Mouse (Mus musculus) heart, embryonic 14.5 days (tissue): Measurements from ENCODE around the gene Heatr9. TPM values are rescaled to one million over a fixed set of nuclear protein-coding genes. Genes with fewer than 3 reads are reported as not detected.
"Not testable (repeated sequence)": the region's sequence is repeated elsewhere in the genome, so short reads cannot be mapped to it uniquely, and the experiment has no call there.

ENCODE experiments used
- ATAC-seq: fragments of 200-750 bp; cut with Nextera tagmentation; 2 replicates; pipeline ENCODE4 v1.8.0; 2017; ENCODE audit warnings: low read depth, moderate TSS enrichment; ENCODE audit not compliant: insufficient number of reproducible peaks, insufficient read depth, low FRiP score
- H3K27ac ChIP-seq, 2 experiments: fragments of 200-500 bp in 1 of 2; fragments of 300-500 bp in 1 of 2; sonication (generic) in 1 of 2; replicated peaks in 1 of 2; 2 replicates each; pipeline ENCODE4 v1.5.1; 2012 to 2014; ENCODE audit warnings: low read depth in 2 of 2, low read length in 2 of 2, control low read depth in 1 of 2, mild to moderate bottlenecking in 1 of 2, mixed read lengths in 1 of 2; ENCODE audit not compliant: control insufficient read depth in 1 of 2, insufficient read depth in 1 of 2
- H3K27me3 ChIP-seq: fragments of 300-500 bp; sonication (generic); 2 replicates; pipeline ENCODE4 v1.6.1; 2014; ENCODE audit warnings: mild to moderate bottlenecking, low read length, control low read depth; ENCODE audit not compliant: control insufficient read depth, insufficient read depth
- H3K36me3 ChIP-seq: fragments of 300-500 bp; sonication (generic); 2 replicates; pipeline ENCODE4 v1.6.1; 2014; ENCODE audit warnings: mild to moderate bottlenecking, control low read depth, low read length, mixed read lengths; ENCODE audit not compliant: control insufficient read depth, insufficient read depth
- H3K4me1 ChIP-seq, 2 experiments: fragments of 200-500 bp in 1 of 2; fragments of 300-500 bp in 1 of 2; sonication (generic) in 1 of 2; 2 replicates each; pipeline ENCODE4 v1.6.1; 2012 to 2014; ENCODE audit warnings: low read length in 2 of 2, control low read depth in 1 of 2, mixed read lengths in 1 of 2; ENCODE audit not compliant: control insufficient read depth in 2 of 2, insufficient read depth in 2 of 2
- H3K4me2 ChIP-seq: fragments of 300-500 bp; sonication (generic); 2 replicates; pipeline ENCODE4 v1.6.1; 2014; ENCODE audit warnings: mild to moderate bottlenecking, low read length
- H3K4me3 ChIP-seq, 2 experiments: fragments of 200-500 bp in 1 of 2; fragments of 300-500 bp in 1 of 2; sonication (generic) in 1 of 2; 2 replicates each; pipeline ENCODE4 v1.5.1; 2012 to 2014; ENCODE audit warnings: low read length in 2 of 2, mild to moderate bottlenecking in 2 of 2, control low read depth in 1 of 2, low read depth in 1 of 2, moderate library complexity in 1 of 2; ENCODE audit not compliant: control insufficient read depth in 1 of 2, insufficient read depth in 1 of 2
- H3K9ac ChIP-seq: fragments of 300-500 bp; sonication (generic); 2 replicates; pipeline ENCODE4 v1.6.1; 2014; ENCODE audit warnings: mild to moderate bottlenecking, low read length
- H3K9me3 ChIP-seq: fragments of 300-500 bp; sonication (generic); 2 replicates; pipeline ENCODE4 v1.6.1; 2016; ENCODE audit warnings: low read length, control low read depth; ENCODE audit not compliant: control insufficient read depth
- WGBS: fragments of 180-500 bp; shearing (Covaris S2); extraction: QIAGEN DNeasy Blood & Tissue Kit; methylation state at CpG from one replicate; pipeline ENCODE4 v1.1.7; 2014; 5-methylcytosine and 5-hydroxymethylcytosine counted together
- polyA plus RNA-seq: library from polyadenylated mRNA; unstranded; fragments of >200 nt; fragmentation: Nextera tagmentation; extraction: Ambion mirVana; gene quantifications from 2 replicates; pipeline ENCODE4 v1.2.1, GENCODE M21; 2014

Heatr9 gene
- polyA plus RNA-seq, 1 experiment from 2014 or later, result not detected

DNA sequence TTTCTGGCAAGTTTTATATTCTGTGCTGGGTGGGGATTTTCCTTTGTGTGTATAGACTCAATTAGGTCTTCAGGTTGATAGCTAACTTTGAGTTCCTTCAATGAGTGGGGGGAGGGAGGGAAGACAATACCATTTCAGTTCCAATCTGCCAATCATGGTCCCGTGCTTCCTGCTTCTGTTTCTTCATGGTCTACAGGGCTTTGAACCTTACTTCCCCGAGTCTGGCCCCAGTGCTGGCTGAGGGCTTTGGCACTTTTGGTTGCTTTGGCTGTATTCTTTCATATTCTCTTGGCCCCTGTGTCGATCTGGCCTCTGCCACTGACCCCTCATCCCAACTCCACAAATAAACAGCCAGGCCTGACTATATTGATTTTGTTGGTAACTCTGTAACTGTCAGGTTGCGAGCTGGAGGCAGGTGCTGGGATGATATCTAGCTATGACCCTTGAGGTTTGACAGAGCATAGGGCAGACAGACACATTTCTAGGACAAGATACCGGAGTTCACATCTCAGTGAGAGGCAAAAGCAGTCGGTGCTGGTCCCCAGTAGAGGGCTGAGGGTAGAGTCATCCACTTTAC is 40.4 kb upstream of the Heatr9 start:
- no peaks in the 10 kb centered on the region for H3K9me3 ChIP-seq
- WGBS, result 70% methylated on average over 6 of the region's 6 CpGs
- H3K4me2 ChIP-seq, result no peak overlapping the region
- H3K4me3 ChIP-seq, result no peak overlapping the region
- no peaks in the 10 kb centered on the region for H3K27me3 ChIP-seq
- no peaks in the 10 kb centered on the region for H3K36me3 ChIP-seq
- no peak overlapping the region for H3K27ac ChIP-seq
- no peaks in the 10 kb centered on the region for H3K4me1 ChIP-seq
- ATAC-seq, result no peak
- H3K9ac ChIP-seq, result no peak overlapping the region

DNA sequence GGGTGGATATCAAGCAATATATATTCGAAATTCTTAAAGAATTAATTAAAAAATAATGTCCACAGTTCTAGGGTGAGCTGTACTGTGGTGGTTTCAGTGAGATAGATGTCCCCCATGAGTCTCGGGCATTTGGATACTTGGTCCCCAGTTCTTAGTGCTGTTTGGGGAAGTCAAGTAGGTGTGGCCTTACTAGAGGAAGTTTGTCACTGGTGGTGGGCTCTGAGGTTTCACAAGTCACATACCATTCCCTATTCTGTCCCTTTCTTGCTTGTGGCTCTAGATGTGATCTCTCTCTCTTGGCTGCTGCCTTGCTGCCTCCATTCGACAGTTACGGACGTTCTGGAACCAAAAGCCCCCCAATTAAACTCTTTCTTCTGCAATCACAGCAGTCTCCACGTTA is 38.4 kb upstream of the Heatr9 start:
- Histone ChIP-seq H3K27ac (no peak overlapping the region), H3K4me3 (no peak overlapping the region), H3K4me1 (no peaks in the 10 kb centered on the region), H3K9ac (no peak overlapping the region), H3K36me3 (no peaks in the 10 kb centered on the region), H3K4me2 (no peak overlapping the region), H3K9me3 (no peaks in the 10 kb centered on the region), H3K27me3 (no peaks in the 10 kb centered on the region)
- WGBS, result 71% methylated on average over 6 of the region's 6 CpGs
- no peak for ATAC-seq

DNA sequence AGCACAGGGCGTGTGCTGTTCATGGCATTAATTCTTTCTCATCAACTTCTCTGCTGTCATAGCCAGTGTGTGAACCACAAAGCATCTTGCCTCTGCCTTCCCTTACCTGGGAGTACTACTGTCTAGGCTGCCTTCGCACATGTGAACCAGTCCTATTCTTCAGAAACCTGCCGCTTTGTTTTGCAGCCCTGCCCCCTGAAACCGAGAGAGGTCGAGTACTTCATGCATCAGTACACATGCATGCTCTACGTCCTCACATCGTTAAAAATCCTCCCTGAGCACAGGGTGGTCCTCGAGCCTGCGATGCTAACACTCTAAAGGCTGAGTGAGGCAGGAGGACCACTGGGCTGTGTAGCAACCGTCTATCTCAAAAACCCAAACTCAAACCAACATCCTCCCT is 35.1 kb upstream of the Heatr9 start:
- no peak for ATAC-seq
- 78% methylated on average over 10 of the region's 10 CpGs for WGBS
- no peaks in the 10 kb centered on the region for H3K4me1 ChIP-seq
- H3K9ac ChIP-seq, result no peak overlapping the region
- no peaks in the 10 kb centered on the region for H3K9me3 ChIP-seq
- H3K36me3 ChIP-seq, result no peaks in the 10 kb centered on the region
- no peaks in the 10 kb centered on the region for H3K27me3 ChIP-seq
- H3K4me3 ChIP-seq, result no peak overlapping the region
- no peak overlapping the region for H3K4me2 ChIP-seq
- H3K27ac ChIP-seq, result no peak overlapping the region

DNA sequence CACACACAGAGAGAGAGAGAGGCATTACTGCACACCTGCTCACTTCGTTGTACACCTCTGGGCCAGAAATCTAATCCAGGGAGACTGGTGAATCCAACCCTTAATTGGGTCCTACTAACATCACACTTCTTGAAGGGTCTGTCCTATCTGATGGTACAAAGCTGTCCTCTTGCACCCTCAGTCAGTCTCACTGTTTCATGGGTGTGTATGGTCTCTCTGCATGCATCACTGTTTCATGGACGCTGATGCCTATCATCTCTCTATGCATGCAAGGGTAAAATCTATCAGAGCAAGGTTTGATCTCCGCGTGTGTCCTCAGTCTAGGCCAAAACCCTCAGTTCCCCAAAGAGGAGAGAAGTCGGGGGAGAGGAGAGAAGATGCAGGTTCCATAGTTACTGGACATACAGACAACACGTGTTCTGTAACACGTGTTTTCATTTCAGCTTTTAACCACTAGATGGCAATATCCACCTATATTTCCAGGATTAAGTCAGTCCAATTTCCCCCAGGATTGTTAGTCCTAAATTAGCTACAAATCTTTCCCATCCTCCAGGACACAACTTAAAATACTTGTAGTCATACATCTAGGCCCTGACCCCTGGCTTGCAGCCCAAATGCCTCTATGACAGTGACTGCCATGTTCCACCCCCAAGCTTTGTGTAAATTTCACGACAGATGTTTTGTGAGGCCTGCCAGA is 34.3 kb upstream of the Heatr9 start:
- H3K27ac ChIP-seq, result no peak overlapping the region
- no peak overlapping the region for H3K9ac ChIP-seq
- H3K27me3 ChIP-seq, result no peaks in the 10 kb centered on the region
- H3K4me1 ChIP-seq, result no peaks in the 10 kb centered on the region
- no peak overlapping the region for H3K4me2 ChIP-seq
- no peak overlapping the region for H3K4me3 ChIP-seq
- no peaks in the 10 kb centered on the region for H3K36me3 ChIP-seq
- 32% methylated on average over 8 of the region's 8 CpGs for WGBS
- H3K9me3 ChIP-seq, result no peaks in the 10 kb centered on the region
- no peak for ATAC-seq

DNA sequence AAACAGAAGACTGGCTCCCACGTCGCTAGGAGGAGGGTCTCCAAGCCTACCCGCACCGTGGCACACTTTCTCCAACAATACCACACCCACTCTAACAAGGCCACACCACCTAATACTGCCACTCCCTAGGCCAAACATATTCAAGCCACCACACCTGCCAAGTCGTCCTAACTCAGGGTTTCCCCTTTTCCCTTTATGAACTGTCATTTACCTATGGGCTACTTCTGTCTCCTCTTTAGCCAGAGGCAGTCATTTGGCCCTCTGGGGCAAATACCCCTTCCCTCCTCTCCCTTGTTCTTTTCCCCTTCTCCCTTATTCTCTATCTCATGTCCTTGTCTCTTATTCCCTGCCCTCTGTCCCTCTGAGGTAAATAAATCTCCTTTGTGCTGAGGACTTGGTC is 29.7 kb upstream of the Heatr9 start:
- Histone ChIP-seq H3K9me3 (no peaks in the 10 kb centered on the region), H3K4me3 (no peak overlapping the region), H3K4me1 (no peaks in the 10 kb centered on the region), H3K27ac (no peak overlapping the region), H3K9ac (no peak overlapping the region), H3K36me3 (no peaks in the 10 kb centered on the region), H3K27me3 (no peaks in the 10 kb centered on the region), H3K4me2 (no peak overlapping the region)
- WGBS, result 76% methylated on average over 5 of the region's 5 CpGs
- ATAC-seq, result no peak

DNA sequence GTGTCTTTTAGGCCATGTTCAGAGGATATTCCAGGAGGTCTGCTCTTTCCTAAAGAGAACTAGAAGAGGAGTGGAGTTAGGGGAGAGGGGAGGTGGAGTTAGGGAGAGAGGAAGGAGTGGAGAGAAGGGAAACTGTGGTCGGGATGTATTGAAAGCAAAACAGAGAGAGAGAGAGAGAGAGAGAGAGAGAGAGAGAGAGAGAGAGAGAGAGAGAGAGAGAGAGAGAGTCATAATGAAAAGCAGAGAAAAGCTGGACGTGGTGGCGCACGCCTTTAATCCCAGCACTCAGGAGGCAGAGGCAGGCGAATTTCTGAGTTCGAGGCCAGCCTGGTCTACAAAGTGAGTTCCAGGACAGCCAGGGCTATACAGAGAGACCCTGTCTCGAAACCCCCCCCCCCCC is 29.1 kb upstream of the Heatr9 start:
- not testable (repeated sequence) for H3K4me2 ChIP-seq, ATAC-seq, H3K4me1 ChIP-seq, H3K4me3 ChIP-seq, H3K27ac ChIP-seq, H3K9ac ChIP-seq, H3K36me3 ChIP-seq, H3K9me3 ChIP-seq, H3K27me3 ChIP-seq
- 82% methylated on average over 6 of the region's 7 CpGs for WGBS

DNA sequence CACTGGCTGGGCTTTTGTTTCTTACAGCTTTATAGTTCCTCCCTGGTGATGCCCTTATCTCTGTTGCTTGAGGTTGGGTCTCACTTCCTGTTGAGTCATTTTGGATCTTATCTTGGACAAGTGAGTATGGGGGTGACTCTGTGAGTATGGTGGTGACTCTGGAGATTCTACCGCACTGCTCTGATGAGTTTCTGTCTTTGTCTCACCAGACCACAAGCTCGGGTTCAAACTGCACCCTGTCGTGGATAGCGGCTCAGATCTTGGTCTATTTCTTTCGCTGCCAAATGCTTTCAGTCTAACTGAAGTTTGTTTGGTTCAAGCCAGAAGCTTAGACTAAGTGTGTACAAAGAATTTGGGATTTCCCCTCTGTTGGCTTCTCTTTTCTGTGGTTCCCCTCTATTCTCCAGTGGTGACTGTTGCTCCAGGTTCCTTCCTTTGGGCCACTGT is 28.2 kb upstream of the Heatr9 start:
- H3K36me3 ChIP-seq, result no peaks in the 10 kb centered on the region
- ATAC-seq, result no peak
- H3K27ac ChIP-seq, result no peak overlapping the region
- H3K4me2 ChIP-seq, result no peak overlapping the region
- no peaks in the 10 kb centered on the region for H3K4me1 ChIP-seq
- H3K4me3 ChIP-seq, result no peak overlapping the region
- 74% methylated on average over 5 of the region's 5 CpGs for WGBS
- no peaks in the 10 kb centered on the region for H3K9me3 ChIP-seq
- no peaks in the 10 kb centered on the region for H3K27me3 ChIP-seq
- H3K9ac ChIP-seq, result no peak overlapping the region

DNA sequence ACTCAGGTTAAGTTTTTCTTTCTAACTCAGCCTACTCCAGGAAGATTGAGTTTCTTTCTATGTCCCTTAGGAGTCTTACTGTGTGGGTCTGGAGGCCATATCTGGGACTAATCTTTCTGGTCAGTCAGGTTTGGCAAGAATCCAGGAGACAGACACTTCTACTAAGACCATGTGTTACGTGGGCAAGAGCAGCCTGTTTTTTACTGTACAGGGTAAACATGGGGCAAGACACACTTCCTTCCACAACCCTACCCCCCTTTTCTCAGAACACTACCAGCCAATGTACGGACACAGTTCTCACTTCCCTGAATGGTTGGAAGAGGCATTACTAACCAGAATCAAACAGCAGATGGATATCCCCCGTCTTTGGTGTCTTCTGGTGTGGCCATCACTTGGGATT is 22.2 kb upstream of the Heatr9 start:
- H3K9me3 ChIP-seq, result no peaks in the 10 kb centered on the region
- no peak for ATAC-seq

More for the DNA sequence above, 22.2 kb upstream of the Heatr9 start:
- Histone ChIP-seq H3K4me1 (no peaks in the 10 kb centered on the region), H3K4me2 (no peak overlapping the region), H3K27ac (no peak overlapping the region), H3K27me3 (no peaks in the 10 kb centered on the region), H3K9ac (no peak overlapping the region), H3K36me3 (no peaks in the 10 kb centered on the region), H3K4me3 (no peak overlapping the region)
- 63% methylated on average over 3 of the region's 3 CpGs for WGBS
